Mouse (Mus musculus) intestine, embryonic 16.5 days (tissue): Measurements from ENCODE around the gene Tmem79. TPM values are rescaled to one million over a fixed set of nuclear protein-coding genes. Genes with fewer than 3 reads are reported as not detected.
"Not testable (repeated sequence)": the region's sequence is repeated elsewhere in the genome, so short reads cannot be mapped to it uniquely, and the experiment has no call there.

Source experiments
- ATAC-seq: fragments of 200-750 bp; cut with Nextera tagmentation; 2 replicates; pipeline ENCODE4 v1.8.0; 2017; ENCODE audit warnings: moderate TSS enrichment, moderate library complexity
- H3K27ac ChIP-seq: fragments of 300-500 bp; sonication (generic); 2 replicates; pipeline ENCODE4 v1.5.1; 2014; ENCODE audit warnings: mild to moderate bottlenecking, low read length
- H3K27me3 ChIP-seq: fragments of 300-500 bp; sonication (generic); replicated peaks from 2 replicates; pipeline ENCODE4 v1.6.1; 2014; ENCODE audit warnings: low read length, control low read depth, mixed read lengths; ENCODE audit not compliant: control insufficient read depth, insufficient read depth
- H3K36me3 ChIP-seq: fragments of 300-500 bp; sonication (generic); 2 replicates; pipeline ENCODE4 v1.6.1; 2014; ENCODE audit warnings: low read length, control low read depth; ENCODE audit not compliant: control insufficient read depth, insufficient read depth
- H3K4me1 ChIP-seq: fragments of 300-500 bp; sonication (generic); 2 replicates; pipeline ENCODE4 v1.6.1; 2014; ENCODE audit warnings: low read length, control low read depth, mixed read lengths; ENCODE audit not compliant: control insufficient read depth, insufficient read depth
- H3K4me2 ChIP-seq: fragments of 300-500 bp; sonication (generic); 2 replicates; pipeline ENCODE4 v1.6.1; 2014; ENCODE audit warnings: low read depth, low read length, control low read depth
- H3K4me3 ChIP-seq: fragments of 300-500 bp; sonication (generic); 2 replicates; pipeline ENCODE4 v1.5.1; 2014; ENCODE audit warnings: mild to moderate bottlenecking, low read length
- H3K9ac ChIP-seq: fragments of 300-500 bp; sonication (generic); 2 replicates; pipeline ENCODE4 v1.6.1; 2014; ENCODE audit warnings: low read depth, low read length
- H3K9me3 ChIP-seq: fragments of 300-500 bp; sonication (generic); 2 replicates; pipeline ENCODE4 v1.6.1; 2016; ENCODE audit warnings: low read length, control low read depth; ENCODE audit not compliant: control insufficient read depth
- WGBS: fragments of 180-500 bp; shearing (Covaris S2); extraction: QIAGEN DNeasy Blood & Tissue Kit; methylation state at CpG from one replicate; pipeline ENCODE4 v1.1.7; 2014; 5-methylcytosine and 5-hydroxymethylcytosine counted together
- polyA plus RNA-seq: library from polyadenylated mRNA; unstranded; fragments of >200 nt; fragmentation: Nextera tagmentation; extraction: Ambion mirVana; gene quantifications from 2 replicates; pipeline ENCODE4 v1.2.1, GENCODE M21; 2015

Tmem79 gene
- polyA plus RNA-seq, 1 experiment from 2014 or later: 29.4 TPM

GRCm38 (mm10) chr3:88368511-88368910 lies 32.6 kb upstream of the Tmem79 start:
- 89% methylated on average over 7 of the region's 7 CpGs for WGBS
- Histone ChIP-seq H3K27me3 (peaks cover 10% of the 10 kb centered on the region), H3K4me1 (peaks cover 14% of the 10 kb centered on the region)
- H3K36me3 ChIP-seq, H3K9me3 ChIP-seq, H3K27ac ChIP-seq, H3K4me3 ChIP-seq, H3K4me2 ChIP-seq, ATAC-seq, H3K9ac ChIP-seq: not testable (repeated sequence)

GRCm38 (mm10) chr3:88367517-88367916 lies 31.6 kb upstream of the Tmem79 start:
- H3K9me3 ChIP-seq, ATAC-seq, H3K36me3 ChIP-seq, H3K4me2 ChIP-seq, H3K27ac ChIP-seq, H3K9ac ChIP-seq, H3K4me3 ChIP-seq: not testable (repeated sequence)
- H3K4me1 ChIP-seq: peaks cover 14% of the 10 kb centered on the region
- peaks cover 10% of the 10 kb centered on the region for H3K27me3 ChIP-seq
- WGBS: 52% methylated on average over 3 of the region's 7 CpGs

GRCm38 (mm10) chr3:88366830-88367428 lies 31.0 kb upstream of the Tmem79 start:
- not testable (repeated sequence) for H3K36me3 ChIP-seq, H3K4me3 ChIP-seq, H3K9me3 ChIP-seq, H3K27ac ChIP-seq, H3K9ac ChIP-seq
- H3K27me3 ChIP-seq: peaks cover 10% of the 10 kb centered on the region
- H3K4me2 ChIP-seq: peak overlapping the region; percentile 30
- peak; percentile 76 for ATAC-seq
- WGBS: 4% methylated on average over 19 of the region's 22 CpGs
- peaks cover 14% of the 10 kb centered on the region for H3K4me1 ChIP-seq

- Histone ChIP-seq H3K27ac (no peak overlapping the region), H3K9ac (no peak overlapping the region), H3K4me3 (no peak overlapping the region), H3K36me3 (peaks cover 13% of the 10 kb centered on the region), H3K4me1 (peaks cover 14% of the 10 kb centered on the region), H3K27me3 (peaks cover 10% of the 10 kb centered on the region), H3K9me3 (peaks cover 7% of the 10 kb centered on the region; the same call in 1 of the 2 replicates), H3K4me2 (no peak overlapping the region)
- 42% methylated on average over 34 of the region's 34 CpGs for WGBS
- ATAC-seq: no peak
These were observed 29.9 kb upstream of the Tmem79 start for GRCm38 (mm10) chr3:88365705-88366361.

GRCm38 (mm10) chr3:88364337-88364736 lies 28.4 kb upstream of the Tmem79 start, which contains the start of gene Paqr6:
Paqr6 (plus strand) TSS chr3:88364584.
- 6% methylated on average over 16 of the region's 16 CpGs for WGBS
- no peak within 1 kb of the TSS; the same call in 1 of the 2 replicates for H3K27ac ChIP-seq
- H3K9me3 ChIP-seq: no peaks in the 10 kb centered on the region
- peaks cover 19% of the 10 kb centered on the region for H3K36me3 ChIP-seq
- H3K4me3 ChIP-seq: peak within 1 kb of the TSS; percentile 20
- peak; percentile 41 for ATAC-seq
- H3K9ac ChIP-seq: peak within 1 kb of the TSS; percentile 48; the same call in 1 of the 2 replicates
- H3K27me3 ChIP-seq: peaks cover 10% of the 10 kb centered on the region
- peak within 1 kb of the TSS; percentile 47 for H3K4me2 ChIP-seq
- peaks cover 14% of the 10 kb centered on the region for H3K4me1 ChIP-seq

- 60% methylated on average over 4 of the region's 4 CpGs for WGBS
- Histone ChIP-seq H3K9ac (no peak overlapping the region), H3K4me3 (no peak overlapping the region), H3K36me3 (peaks cover 24% of the 10 kb centered on the region), H3K4me1 (peaks cover 14% of the 10 kb centered on the region), H3K27ac (no peak overlapping the region; the same call in 1 of the 2 replicates), H3K4me2 (no peak overlapping the region), H3K27me3 (peaks cover 10% of the 10 kb centered on the region), H3K9me3 (no peaks in the 10 kb centered on the region)
- ATAC-seq: peak; percentile 71
These were observed 27.8 kb upstream of the Tmem79 start for GRCm38 (mm10) chr3:88363700-88364099.

GRCm38 (mm10) chr3:88361612-88362313 lies 25.8 kb upstream of the Tmem79 start:
- Histone ChIP-seq H3K9me3 (no peaks in the 10 kb centered on the region), H3K36me3 (peaks cover 37% of the 10 kb centered on the region)
- WGBS: 93% methylated on average over 2 of the region's 2 CpGs

GRCm38 (mm10) chr3:88361096-88361495 lies 25.1 kb upstream of the Tmem79 start:
- H3K4me2 ChIP-seq: no peak overlapping the region
- no peaks in the 10 kb centered on the region for H3K9me3 ChIP-seq
- 74% methylated on average over 6 of the region's 6 CpGs for WGBS
- no peak overlapping the region for H3K9ac ChIP-seq
- no peak overlapping the region for H3K4me3 ChIP-seq
- H3K27me3 ChIP-seq: peaks cover 7% of the 10 kb centered on the region
- peaks cover 41% of the 10 kb centered on the region for H3K36me3 ChIP-seq
- peaks cover 14% of the 10 kb centered on the region for H3K4me1 ChIP-seq
- ATAC-seq: no peak
- no peak overlapping the region for H3K27ac ChIP-seq

More at GRCm38 (mm10) chr3:88361612-88362313, 25.8 kb upstream of the Tmem79 start:
- no peak overlapping the region for H3K9ac ChIP-seq
- ATAC-seq: no peak
- H3K27ac ChIP-seq: no peak overlapping the region
- peaks cover 10% of the 10 kb centered on the region for H3K27me3 ChIP-seq
- peaks cover 14% of the 10 kb centered on the region for H3K4me1 ChIP-seq
- no peak overlapping the region for H3K4me2 ChIP-seq
- H3K4me3 ChIP-seq: no peak overlapping the region

- H3K4me2 ChIP-seq: no peak overlapping the region
- no peak for ATAC-seq
- no peak overlapping the region for H3K27ac ChIP-seq
- peaks cover 14% of the 10 kb centered on the region for H3K4me1 ChIP-seq
- no peaks in the 10 kb centered on the region for H3K9me3 ChIP-seq
- H3K4me3 ChIP-seq: no peak overlapping the region
- no peak overlapping the region for H3K9ac ChIP-seq
- peaks cover 46% of the 10 kb centered on the region for H3K36me3 ChIP-seq
- 56% methylated on average over 3 of the region's 3 CpGs for WGBS
- H3K27me3 ChIP-seq: no peaks in the 10 kb centered on the region
These were observed 24.0 kb upstream of the Tmem79 start for GRCm38 (mm10) chr3:88359989-88360388.
